Mouse (Mus musculus) G1E (cell line): ENCODE results near the gene Mfsd4b2. TPM values are rescaled to one million over a fixed set of nuclear protein-coding genes. Genes with fewer than 3 reads are reported as not detected.

Source experiments
- ATAC-seq: 2 replicates; pipeline ENCODE4 v1.8.0; 2016; ENCODE audit warnings: mild to moderate bottlenecking; ENCODE audit not compliant: insufficient number of reproducible peaks, poor library complexity, low FRiP score, severe bottlenecking; ENCODE audit errors: extremely low read depth
- DNase-seq: peaks from one replicate; pipeline ENCODE4 v3.0.0; 2012; ENCODE audit warnings: low spot score
- H3K27me3 ChIP-seq: 2 replicates; pipeline ENCODE4 v1.6.1; 2012; ENCODE audit warnings: mild to moderate bottlenecking, low read length, inconsistent platforms; ENCODE audit not compliant: insufficient read depth
- H3K36me3 ChIP-seq: replicated peaks from 2 replicates; pipeline ENCODE3; 2012; ENCODE audit warnings: mild to moderate bottlenecking, inconsistent platforms
- H3K4me1 ChIP-seq: 2 replicates; pipeline ENCODE4 v1.6.1; 2012; ENCODE audit warnings: low read depth, low read length, inconsistent platforms, mixed read lengths; ENCODE audit not compliant: insufficient read depth
- H3K4me3 ChIP-seq: 2 replicates; pipeline ENCODE4 v1.5.1; 2012; ENCODE audit warnings: low read depth, mild to moderate bottlenecking, inconsistent platforms, low read length, moderate library complexity, mixed read lengths
- H3K9me3 ChIP-seq: replicated peaks from 2 replicates; pipeline ENCODE4 v1.6.1; 2012; ENCODE audit warnings: inconsistent platforms
- CTCF ChIP-seq: IDR thresholded peaks from 2 replicates; pipeline ENCODE4 v1.5.1; 2012; ENCODE audit warnings: low read depth, low read length, inconsistent platforms, mixed read lengths
- GATA1 ChIP-seq: IDR thresholded peaks from 2 replicates; pipeline ENCODE4 v1.6.1; 2012; ENCODE audit warnings: borderline replicate concordance, low read length, inconsistent platforms, mixed read lengths
- GATA2 ChIP-seq: IDR thresholded peaks from 2 replicates; pipeline ENCODE4 v1.6.1; 2012; ENCODE audit warnings: low read depth, low read length, inconsistent platforms, borderline replicate concordance
- POLR2AphosphoS5 ChIP-seq: IDR thresholded peaks from 2 replicates; pipeline ENCODE4 v1.6.1; 2012; ENCODE audit warnings: low read depth, low read length, inconsistent platforms; ENCODE audit not compliant: insufficient replicate concordance
- TAL1 ChIP-seq: conservative IDR thresholded peaks from 2 replicates; pipeline ENCODE4 v1.6.1; 2012; ENCODE audit warnings: low read depth, low read length, inconsistent platforms, mixed read lengths
- polyA plus RNA-seq: library from polyadenylated mRNA; stranded (reverse); fragments of >175 nt; gene quantifications from 2 replicates; pipeline ENCODE4 v1.2.3, GENCODE M21; 2012
- total RNA-seq, 2 experiments: library from RNA; stranded (forward) in 1 of 2; stranded (reverse) in 1 of 2; fragments of 200-1000 nt in 1 of 2; fragments of >200 nt in 1 of 2; fragmentation: Nextera tagmentation in 1 of 2; gene quantifications; 2 replicates each; pipeline ENCODE4 v1.2.3; 2014 to 2017

Mfsd4b2 gene
- total and polyA plus RNA-seq, 3 experiments = 0.05 TPM; not detected in 2

GRCm38 (mm10) chr10:39912616-39913015 lies 14.1 kb downstream of the Mfsd4b2 start:
- TF ChIP-seq TAL1 = no peak
- TF ChIP-seq GATA2 = no peak
- no peak for TF ChIP-seq POLR2AphosphoS5
- no peak for TF ChIP-seq CTCF
- no peak for TF ChIP-seq GATA1
- Histone ChIP-seq H3K36me3 (no peaks in the 10 kb centered on the region), H3K4me1 (no peaks in the 10 kb centered on the region; the same call in 1 of the 2 replicates), H3K9me3 (no peaks in the 10 kb centered on the region), H3K27me3 (peaks cover 22% of the 10 kb centered on the region), H3K4me3 (no peak overlapping the region)
- no peak for ATAC-seq
- DNase-seq = no peak

- Histone ChIP-seq H3K27me3 (peaks cover 33% of the 10 kb centered on the region), H3K36me3 (no peaks in the 10 kb centered on the region), H3K4me1 (no peaks in the 10 kb centered on the region; the same call in 1 of the 2 replicates), H3K4me3 (no peak overlapping the region), H3K9me3 (no peaks in the 10 kb centered on the region)
- ATAC-seq = no peak
- no peak for DNase-seq
- TF ChIP-seq CTCF (no peak), POLR2AphosphoS5 (no peak)
Measured at GRCm38 (mm10) chr10:39908768-39909441, 17.8 kb downstream of the Mfsd4b2 start.

GRCm38 (mm10) chr10:39906799-39907658 lies 19.7 kb downstream of the Mfsd4b2 start:
- no peak for DNase-seq
- H3K9me3 ChIP-seq = no peaks in the 10 kb centered on the region

GRCm38 (mm10) chr10:39904191-39904590 lies 22.5 kb downstream of the Mfsd4b2 start:
- no peak for DNase-seq
- H3K27me3 ChIP-seq = peaks cover 28% of the 10 kb centered on the region
- no peak for ATAC-seq
- no peak overlapping the region for H3K4me3 ChIP-seq
- H3K9me3 ChIP-seq = no peaks in the 10 kb centered on the region
- H3K4me1 ChIP-seq = no peaks in the 10 kb centered on the region; the same call in 1 of the 2 replicates
- H3K36me3 ChIP-seq = no peaks in the 10 kb centered on the region
- TF ChIP-seq TAL1 (no peak), CTCF (no peak), POLR2AphosphoS5 (no peak), GATA1 (no peak), GATA2 (no peak)

More at GRCm38 (mm10) chr10:39906799-39907658, 19.7 kb downstream of the Mfsd4b2 start:
- Histone ChIP-seq H3K36me3 (no peaks in the 10 kb centered on the region), H3K4me1 (no peaks in the 10 kb centered on the region; the same call in 1 of the 2 replicates), H3K4me3 (no peak overlapping the region), H3K27me3 (peaks cover 35% of the 10 kb centered on the region)
- ATAC-seq = no peak
- TF ChIP-seq CTCF (no peak), GATA2 (no peak), TAL1 (no peak), POLR2AphosphoS5 (no peak), GATA1 (no peak)

- no peaks in the 10 kb centered on the region for H3K36me3 ChIP-seq
- H3K9me3 ChIP-seq = no peaks in the 10 kb centered on the region
- H3K4me1 ChIP-seq = peaks cover 16% of the 10 kb centered on the region
- DNase-seq = peak; percentile 80
- TF ChIP-seq CTCF (no peak), GATA1 (no peak), GATA2 (no peak), TAL1 (no peak), POLR2AphosphoS5 (no peak)
- peak; percentile 72 for ATAC-seq
- H3K4me3 ChIP-seq = peak within 1 kb of the TSS; percentile 78
- H3K27me3 ChIP-seq = peaks cover 3% of the 10 kb centered on the region; the same call in 1 of the 2 replicates
Measured at GRCm38 (mm10) chr10:39898874-39899371, 27.8 kb downstream of the Mfsd4b2 start, which contains the start of gene Mfsd4b4. TSS of gene Mfsd4b4 (minus strand) at chr10:39899238.

DNA sequence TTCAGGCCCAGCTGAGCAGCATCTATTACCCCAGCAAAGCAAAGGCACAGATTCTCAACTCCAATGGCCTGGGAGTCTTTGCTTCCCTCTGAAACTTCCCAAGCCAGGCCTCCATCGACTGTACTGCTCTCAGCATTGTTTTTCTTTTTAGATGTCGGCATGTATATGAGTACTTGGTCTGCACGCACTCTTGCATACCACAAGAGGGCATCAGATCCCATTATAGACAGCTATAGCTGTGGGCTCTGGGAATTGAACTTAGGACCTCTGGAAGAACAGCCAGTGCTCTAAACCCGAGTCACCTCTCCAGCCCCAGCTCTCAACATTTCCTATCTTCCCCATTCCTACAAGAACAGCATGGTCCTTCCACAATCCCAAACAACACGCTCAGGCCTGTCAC lies 30.2 kb downstream of the Mfsd4b2 start:
- peaks cover 3% of the 10 kb centered on the region for H3K36me3 ChIP-seq
- no peaks in the 10 kb centered on the region for H3K9me3 ChIP-seq
- H3K27me3 ChIP-seq = no peaks in the 10 kb centered on the region
- no peak overlapping the region for H3K4me3 ChIP-seq
- TF ChIP-seq CTCF = peak; percentile 25; the same call in 1 of the 2 replicates
- TF ChIP-seq POLR2AphosphoS5 = no peak
- DNase-seq (no peak), ATAC-seq (no peak)
- H3K4me1 ChIP-seq = peaks cover 22% of the 10 kb centered on the region
